Mouse (Mus musculus): ENCODE results near the gene Eci1.

DNA sequence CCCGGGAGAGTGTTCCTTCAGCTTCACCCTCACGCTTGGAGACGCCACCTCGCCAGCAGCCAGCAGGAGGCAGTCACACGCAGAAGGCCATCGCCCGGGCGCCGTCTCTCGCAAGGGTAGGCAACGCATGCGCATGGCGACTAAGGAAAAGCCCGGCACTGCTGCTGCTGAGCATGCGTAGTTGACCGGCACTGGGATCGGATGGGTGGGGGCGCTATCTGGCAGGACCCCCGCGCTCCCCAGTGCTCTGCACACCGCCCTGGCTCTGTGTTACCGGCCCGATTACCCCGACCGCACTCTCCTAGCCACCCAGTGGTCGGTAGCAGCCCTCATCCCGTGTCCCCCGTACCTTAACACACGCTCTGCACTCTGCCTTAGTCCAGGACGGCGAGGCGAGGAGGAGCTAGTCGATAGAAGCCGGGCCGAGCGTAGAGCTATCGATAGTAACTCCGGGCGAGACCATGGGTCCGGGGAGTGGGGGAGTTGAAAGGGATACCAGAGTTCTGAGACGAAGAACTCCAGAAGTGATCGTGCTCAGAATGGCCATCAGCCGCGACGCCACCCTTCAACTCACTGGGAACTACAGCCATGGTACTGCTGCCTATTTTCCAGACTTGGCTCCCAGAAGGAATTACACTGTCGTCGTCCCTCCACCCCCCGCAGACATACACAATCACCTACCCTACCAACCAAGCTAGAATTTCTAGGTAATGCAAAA is 52.4 kb downstream of the Eci1 start, which contains the start of gene Mlst8:
- TF ChIP-seq POLR2A (IDR thresholded peaks at IDR 0.05; ENCODE audit: extremely low read depth, insufficient read depth, low read length) (peak; percentile 77), CTCF (IDR thresholded peaks at IDR 0.05; ENCODE audit: extremely low read depth, insufficient read depth, low read length) (peak; percentile 83)

Measured in cortical plate, adult 2 months (tissue).